Mouse (Mus musculus): ENCODE data around the gene Pcdh15.

Pcdh15 gene

DNA sequence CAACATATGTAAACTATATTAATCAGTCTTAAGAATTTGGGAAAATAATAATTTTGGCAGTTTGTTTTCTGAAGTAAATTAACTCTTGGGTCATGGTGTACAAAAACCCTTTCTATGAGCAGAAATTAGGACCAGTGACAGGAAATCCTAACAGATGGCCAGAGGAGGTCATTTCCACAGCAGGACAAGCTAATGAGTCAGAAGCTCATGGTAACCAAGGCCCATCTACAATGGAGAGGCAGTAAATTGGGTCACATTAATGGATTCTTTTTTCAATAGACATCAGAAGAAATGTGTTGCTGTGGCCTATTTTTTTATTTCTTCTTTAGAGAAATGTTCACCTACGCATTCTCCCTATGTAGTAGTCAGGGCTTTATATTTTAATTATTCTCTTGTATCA, 923.9 kb downstream of the Pcdh15 start:
- no peak for DNase-seq

DNA sequence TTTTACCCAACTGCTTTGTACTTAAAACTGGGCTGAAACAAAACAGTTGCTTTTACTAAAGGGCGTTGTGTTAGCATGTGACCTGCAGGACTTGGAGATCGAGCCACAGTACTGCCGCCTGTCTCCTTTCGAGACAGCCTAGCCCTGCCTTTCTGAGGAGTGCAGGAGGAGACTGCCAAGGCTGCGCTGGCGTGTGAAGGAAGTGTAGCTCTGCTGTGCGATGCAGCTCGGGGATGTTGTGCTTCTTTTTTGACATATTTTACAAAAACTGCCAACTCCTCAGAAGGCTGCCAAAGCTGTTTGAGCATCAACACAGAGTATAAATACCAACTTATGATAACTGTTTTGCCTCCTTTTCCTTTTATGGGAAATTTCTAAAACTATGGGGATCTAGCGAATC, 953.9 kb downstream of the Pcdh15 start:
- no peak for DNase-seq

GRCm38 (mm10) chr10:74086653-74087052, 987.5 kb downstream of the Pcdh15 start:
- DNase-seq = no peak

- no peak for DNase-seq
These were observed 999.2 kb downstream of the Pcdh15 start for GRCm38 (mm10) chr10:74098296-74098695.

GRCm38 (mm10) chr10:74114107-74114506, 1015.0 kb downstream of the Pcdh15 start:
- no peak for DNase-seq

GRCm38 (mm10) chr10:74116817-74117216, 1017.7 kb downstream of the Pcdh15 start:
- DNase-seq = no peak

GRCm38 (mm10) chr10:74123421-74123820, 1024.3 kb downstream of the Pcdh15 start:
- DNase-seq = no peak

GRCm38 (mm10) chr10:74129192-74129591, 1030.0 kb downstream of the Pcdh15 start:
- no peak for DNase-seq

DNA sequence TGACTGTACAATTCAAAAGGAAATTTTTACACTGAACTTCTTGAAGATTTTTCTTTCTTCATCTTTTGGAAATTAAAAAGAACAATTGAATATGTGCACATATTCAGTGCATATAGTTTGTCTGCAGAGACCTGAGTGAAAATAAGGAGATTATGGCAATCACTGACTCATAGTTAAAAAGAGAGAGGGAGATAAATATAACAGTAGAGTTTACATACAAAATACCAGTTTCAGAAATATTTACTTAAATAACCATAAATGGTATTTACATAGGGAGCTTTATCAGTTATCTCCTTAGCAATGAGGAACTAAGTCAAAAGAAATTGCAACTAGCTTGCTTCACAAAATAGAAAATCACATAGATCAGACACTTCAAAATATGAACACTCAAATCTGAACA, 1030.5 kb downstream of the Pcdh15 start:
- DNase-seq = no peak

GRCm38 (mm10) chr10:74130805-74131204, 1031.7 kb downstream of the Pcdh15 start:
- no peak for DNase-seq

DNA sequence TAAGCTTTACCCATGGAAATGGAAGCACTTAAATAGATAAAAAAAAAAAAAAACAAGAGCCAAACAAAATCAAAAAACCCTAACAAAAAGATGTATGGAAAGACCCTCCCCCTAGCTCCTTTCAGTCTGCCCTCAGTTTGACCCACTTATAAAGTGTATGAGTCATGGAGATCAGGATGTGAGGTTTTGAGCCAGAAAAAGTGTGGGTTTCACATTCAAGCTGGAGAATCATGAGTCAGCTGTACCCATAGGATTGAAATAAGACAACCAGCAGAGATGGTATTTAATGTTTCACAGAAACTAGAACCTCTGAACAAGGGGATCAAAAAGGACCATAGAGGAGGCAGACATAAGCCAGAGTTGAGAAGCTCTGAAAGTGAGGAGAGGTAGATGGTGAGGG, 1048.8 kb downstream of the Pcdh15 start:
- no peak for DNase-seq

- DNase-seq = no peak
These were observed 1082.8 kb downstream of the Pcdh15 start for GRCm38 (mm10) chr10:74181921-74182320.

DNA sequence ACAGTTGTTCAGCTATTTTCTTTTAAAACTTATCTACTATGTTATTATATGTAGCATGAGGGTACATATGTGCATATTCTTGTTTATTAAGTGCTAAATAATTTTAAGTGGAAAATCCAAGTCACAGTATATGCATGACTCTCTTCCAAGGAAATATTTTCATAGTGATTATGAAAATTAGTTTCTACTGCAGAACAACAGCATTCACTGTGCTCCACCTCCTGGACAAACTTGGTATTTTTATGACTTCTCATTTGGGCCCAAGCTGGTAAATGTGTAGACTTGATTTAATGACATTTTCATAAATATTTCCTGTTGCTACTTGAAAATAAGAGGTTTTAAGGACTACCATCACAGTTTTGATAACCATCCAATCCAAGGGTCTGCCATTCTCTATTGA, 1104.5 kb downstream of the Pcdh15 start:
- DNase-seq = no peak

DNA sequence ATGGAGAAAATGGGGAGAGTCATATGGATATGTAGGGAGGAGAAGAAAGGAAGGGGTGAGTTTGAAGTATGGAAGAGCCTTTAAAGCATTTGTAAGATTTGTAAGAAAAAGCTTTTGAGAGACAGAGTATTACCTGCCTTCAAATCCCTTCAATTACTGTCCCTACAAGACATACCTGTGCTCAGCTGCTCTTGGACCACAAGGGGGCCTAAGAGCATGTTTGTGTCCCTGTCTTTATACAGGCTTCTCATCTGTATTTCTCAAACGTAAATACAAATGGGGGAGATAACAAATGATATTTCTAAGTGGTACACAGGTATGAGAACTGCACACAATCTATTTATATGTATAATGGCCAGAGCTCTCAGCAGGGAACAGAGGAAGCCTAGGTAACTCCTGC, 1118.1 kb downstream of the Pcdh15 start:
- no peak for DNase-seq

- no peak for DNase-seq
These were observed 1121.3 kb downstream of the Pcdh15 start for GRCm38 (mm10) chr10:74220439-74220838.

DNA sequence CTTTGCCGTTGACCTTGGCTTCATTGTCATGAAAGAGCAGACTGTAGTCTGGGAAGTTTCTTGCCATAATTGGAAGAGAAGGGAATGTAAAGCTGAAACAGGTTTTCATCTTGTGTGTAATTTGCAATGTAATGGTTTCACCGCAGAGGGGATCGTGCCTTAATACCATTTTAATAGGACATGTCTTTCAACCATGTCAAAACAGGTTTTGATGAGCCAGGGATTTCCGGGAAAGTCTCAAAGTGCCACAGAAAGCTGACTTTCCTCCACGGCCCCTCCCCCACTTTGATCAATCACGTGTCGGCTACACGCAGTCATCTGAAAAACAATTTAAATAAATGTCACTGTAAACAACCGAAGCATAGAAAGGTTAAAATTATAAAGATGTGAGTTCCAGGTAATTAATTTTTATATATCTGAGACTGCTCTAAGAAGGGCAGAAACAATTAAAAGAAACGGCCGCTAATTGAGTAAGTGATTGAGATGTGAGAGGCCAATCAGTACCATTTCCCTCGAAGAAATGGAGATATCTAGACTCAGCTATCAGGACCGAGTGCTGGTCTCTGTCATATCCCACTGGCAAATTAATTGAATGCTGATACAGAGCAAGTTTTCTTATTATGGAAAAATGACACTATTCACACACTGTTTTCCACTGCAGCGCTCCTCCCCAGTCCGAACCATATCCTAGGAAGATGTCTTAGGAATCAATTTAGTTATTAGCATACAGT, 1158.7 kb downstream of the Pcdh15 start:
- no peak for DNase-seq

DNA sequence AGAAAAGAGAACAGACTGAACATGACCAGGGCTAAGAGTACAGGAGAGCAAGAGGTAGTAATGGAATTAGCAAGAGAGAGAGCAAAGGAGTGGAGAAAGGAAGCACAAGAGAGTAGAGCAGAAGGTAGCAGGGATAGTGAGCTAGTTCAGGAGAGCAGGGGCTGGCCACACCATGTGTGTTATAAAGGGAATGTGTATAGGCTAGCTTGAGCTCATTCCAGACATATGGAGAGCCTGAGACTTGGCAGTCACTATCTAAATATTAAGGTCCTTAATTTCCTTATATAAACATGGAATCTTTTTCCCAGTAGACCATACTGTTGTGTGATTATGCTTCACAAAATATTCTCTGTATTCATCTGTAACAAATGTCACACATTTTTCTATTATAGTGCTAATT, 1159.5 kb downstream of the Pcdh15 start:
- no peak for DNase-seq

DNA sequence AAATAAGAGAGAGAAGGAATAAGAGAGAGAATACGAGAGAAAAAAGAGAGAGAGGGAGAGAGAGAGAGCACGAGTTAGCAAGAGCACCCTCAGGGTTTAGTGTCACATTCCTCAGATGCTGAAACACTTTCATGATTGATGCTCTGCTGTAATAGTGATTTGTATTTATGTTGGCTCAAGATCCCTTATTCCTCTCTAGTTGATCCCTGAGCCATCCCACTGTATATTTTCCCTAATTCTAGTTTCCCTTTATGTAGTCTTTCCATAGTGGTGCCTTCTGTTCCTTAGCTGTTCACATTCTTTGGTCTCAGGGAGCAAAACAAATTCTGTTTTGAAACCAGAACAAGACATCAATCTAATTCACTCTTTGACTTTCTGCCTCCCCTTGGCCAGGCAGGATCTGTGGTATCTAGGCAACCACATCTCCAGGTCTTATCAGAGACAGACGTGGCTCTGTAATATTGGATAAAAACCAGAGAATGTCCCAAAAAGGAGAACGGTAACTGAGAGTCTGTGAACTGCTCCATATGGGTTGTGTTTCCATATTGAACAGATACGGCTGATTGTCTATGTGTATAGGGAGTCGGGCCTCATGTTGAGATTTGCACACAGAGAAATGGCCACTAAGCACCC, 1170.6 kb downstream of the Pcdh15 start:
- DNase-seq = no peak

DNA sequence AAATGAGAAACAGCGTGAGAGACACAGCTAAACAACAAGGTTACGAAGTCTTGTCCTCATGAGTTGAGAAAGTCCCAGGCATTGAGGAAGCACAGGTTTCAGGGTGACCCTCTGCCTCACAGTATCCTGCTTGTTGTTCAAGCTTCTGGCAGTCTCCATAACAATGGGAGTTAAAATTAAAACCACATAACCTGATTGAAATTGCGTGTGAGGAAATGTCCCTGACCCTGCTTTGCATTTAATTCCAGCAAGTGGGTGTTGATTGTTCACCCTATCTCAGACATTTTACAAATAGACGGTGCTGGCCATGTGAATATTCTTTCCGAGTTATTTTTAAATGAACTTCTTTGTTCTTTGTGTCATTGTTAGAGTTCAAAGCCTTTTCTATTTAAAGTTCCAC, 1171.8 kb downstream of the Pcdh15 start:
- no peak for DNase-seq

- DNase-seq = no peak
These were observed 1205.0 kb downstream of the Pcdh15 start for GRCm38 (mm10) chr10:74304120-74304519.

DNA sequence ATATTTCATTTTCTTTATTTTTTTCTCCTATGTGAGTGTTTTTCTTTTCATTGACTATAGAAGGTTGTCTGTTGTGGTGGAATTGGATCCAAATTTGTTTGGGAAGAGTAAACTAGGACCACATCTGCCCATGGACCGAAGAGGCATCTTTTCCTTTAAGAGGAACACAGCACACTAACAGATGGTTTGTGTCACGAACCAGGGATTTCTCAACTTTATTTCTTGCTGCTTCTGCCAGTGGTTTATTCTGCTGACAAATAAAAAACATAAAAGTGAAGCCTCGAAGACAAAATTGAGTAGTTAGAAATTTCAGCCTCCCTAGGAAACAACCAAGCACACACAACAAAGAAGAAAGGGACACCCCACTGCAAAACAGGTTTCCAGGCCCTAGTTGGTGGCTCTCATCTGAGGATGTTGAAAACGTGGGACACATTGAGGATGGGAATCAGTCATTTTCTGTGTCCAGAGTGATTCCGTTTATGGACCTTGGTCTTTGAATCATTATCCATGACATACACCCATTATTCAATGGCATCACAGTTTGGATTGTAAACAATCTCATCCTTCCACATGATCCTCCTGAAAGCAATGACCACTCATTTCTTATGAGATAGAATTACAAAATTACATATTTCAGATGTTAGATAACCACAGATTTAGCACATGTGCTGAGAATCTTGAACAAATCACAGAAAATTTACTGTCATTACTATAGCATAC, 1206.5 kb downstream of the Pcdh15 start:
- DNase-seq = no peak

DNA sequence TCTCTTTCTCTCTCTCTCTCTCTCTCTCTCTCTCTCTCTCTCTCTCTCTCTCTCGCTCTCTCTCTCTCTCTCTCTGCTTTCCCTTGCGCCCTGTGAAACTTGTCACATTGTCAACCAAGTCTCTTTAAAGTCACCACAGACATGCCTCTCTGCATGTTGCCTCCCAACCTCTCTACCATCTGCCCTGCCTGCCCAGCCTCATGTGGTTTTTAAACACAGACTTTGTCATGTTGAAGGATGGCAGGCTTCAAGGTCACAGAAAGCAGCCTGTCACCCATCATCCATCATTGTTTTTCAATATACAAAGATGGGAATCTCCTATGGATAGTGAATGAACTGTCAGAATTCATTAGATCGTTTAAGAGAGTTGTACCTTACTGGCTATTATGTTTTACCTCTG, 1207.9 kb downstream of the Pcdh15 start:
- DNase-seq = no peak

DNA sequence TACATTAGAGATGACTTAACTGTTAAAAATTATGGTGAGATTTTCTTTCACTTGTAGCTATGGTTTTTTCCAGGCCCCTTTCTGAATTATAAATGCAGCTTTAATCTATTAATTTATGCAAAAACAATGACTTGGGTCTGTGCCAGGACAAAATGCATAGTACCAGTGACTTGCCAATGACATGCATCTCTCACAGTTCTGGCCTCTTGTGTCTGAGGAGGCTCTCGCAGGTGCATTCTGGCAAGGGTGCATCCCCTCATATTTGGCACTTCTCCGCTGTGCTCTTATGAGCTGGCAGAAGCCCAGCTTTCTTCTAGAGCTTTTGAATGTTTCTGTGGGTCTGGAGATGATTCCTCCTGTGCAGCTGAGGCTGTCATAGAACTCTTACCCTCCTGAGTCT, 1216.9 kb downstream of the Pcdh15 start:
- no peak for DNase-seq

GRCm38 (mm10) chr10:74335412-74335811, 1236.3 kb downstream of the Pcdh15 start:
- DNase-seq = no peak

Data from thymus, adult 18-20 months (tissue).